Mouse (Mus musculus): ENCODE measurements at regions not wholly inside any gene's neighbourhood (a gene's known extent, or its start where the extent isn't known, plus 50 kb on each side); places are given as distances from the start of the nearest gene placed in this dataset.

DNA sequence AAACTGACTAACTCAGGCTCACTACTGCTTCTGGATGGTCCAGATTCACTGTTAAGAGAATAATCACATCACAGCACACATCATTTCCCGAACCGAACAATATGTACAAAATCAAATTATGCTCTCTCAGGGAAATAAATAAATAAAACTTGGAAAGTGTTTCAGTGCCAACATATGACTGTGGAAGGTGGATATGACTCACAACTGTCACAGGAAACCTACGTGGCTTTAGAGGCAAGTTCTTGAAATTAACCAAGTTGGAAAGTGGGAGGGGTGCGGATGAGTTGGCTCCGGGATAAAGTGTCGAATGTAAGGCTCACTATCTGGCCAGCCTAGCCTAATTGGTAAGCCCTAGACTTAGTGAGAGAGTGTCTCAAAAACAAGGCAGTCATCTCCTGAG, 69.1 kb upstream of the Zdhhc17 start:
- no peak for ATAC-seq (ENCODE audit: insufficient number of reproducible peaks, low FRiP score, low TSS enrichment)

DNA sequence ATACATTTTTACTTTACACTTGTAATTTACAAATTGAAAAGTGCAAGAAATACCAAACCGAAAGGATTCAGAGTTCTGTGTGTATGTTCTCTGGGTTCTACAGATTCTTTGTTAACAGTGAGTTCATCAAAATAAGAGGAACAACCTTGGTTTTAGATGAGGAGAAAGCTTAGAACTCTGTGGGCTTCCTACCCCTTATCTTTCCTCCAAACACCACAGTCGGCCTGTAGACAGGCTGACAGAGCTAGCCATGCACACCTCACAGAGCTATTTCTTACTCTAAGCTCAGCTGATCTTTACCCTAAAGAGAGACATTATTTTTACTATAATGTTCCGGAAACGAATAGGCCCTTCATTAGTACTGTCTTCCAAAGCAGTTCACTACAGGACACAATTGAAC, 67.7 kb upstream of the Zdhhc17 start:
- ATAC-seq (ENCODE audit: insufficient number of reproducible peaks, low FRiP score, low TSS enrichment), result no peak

DNA sequence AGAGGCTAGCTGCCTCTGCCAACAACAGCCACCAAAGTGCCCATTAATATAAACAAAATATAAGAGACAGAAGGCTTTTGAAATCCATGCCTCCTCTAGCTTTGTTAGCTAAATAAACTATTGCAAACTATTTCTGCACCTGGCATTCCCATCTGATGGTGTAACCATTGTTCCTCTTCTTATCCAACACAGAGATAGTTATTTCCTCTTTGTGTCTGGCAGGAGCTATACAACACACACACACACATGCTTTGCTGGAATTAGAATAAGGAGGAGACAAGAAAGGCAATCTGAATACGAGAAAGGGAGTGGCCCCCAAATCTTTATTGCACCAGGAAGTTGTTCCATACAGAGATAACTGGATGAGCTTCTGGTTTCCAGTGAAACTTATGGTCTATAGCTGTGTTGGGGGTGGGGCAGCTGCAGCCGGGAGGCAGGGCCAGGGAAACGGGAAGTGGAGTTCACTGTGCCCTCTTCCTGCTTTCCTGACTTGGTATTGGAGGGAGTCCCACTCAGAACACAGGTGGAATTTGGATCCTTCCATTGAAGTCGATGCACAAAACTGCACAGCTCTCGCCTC, 64.0 kb upstream of the Zdhhc17 start:
- no peak for ATAC-seq (ENCODE audit: insufficient number of reproducible peaks, low FRiP score, low TSS enrichment)

DNA sequence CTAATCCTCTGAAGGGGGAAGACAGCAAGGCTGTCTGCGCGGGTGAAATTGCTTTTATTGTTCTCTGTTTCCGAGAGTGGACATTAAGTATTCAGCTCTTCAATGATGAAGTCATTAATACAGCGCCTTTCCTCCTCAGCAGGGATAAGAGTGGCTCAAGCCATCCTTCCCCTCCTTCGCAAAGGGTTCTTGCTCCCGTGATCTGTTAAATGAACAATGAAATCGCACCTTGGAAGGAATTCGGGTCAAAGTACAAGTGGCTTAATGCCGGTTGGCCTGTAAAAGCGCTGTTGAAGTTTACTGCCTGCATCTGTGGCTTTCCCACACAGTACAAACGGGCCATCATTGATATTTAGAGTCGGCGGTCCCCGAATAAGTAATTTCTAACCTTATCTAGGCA, 63.3 kb upstream of the Zdhhc17 start:
- ATAC-seq (ENCODE audit: insufficient number of reproducible peaks, low FRiP score, low TSS enrichment), result no peak

DNA sequence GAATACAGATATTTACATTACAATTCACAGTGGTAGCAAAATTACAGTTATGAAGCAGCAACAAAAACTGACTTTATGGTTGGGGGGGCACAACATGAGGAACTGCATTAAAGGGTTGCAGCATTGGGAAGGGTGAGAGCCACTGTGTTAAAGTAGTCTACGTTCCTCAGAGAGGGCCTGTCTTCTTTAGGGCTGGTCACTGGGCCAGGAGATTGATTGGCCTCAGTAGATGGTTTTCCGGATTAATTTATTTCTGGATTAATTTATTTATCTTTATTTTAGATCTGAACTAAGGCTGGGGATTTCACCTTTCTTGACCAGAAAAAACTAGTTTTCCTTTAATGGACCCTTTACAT, 62.6 kb upstream of the Zdhhc17 start:
- ATAC-seq (ENCODE audit: insufficient number of reproducible peaks, low FRiP score, low TSS enrichment), result no peak

DNA sequence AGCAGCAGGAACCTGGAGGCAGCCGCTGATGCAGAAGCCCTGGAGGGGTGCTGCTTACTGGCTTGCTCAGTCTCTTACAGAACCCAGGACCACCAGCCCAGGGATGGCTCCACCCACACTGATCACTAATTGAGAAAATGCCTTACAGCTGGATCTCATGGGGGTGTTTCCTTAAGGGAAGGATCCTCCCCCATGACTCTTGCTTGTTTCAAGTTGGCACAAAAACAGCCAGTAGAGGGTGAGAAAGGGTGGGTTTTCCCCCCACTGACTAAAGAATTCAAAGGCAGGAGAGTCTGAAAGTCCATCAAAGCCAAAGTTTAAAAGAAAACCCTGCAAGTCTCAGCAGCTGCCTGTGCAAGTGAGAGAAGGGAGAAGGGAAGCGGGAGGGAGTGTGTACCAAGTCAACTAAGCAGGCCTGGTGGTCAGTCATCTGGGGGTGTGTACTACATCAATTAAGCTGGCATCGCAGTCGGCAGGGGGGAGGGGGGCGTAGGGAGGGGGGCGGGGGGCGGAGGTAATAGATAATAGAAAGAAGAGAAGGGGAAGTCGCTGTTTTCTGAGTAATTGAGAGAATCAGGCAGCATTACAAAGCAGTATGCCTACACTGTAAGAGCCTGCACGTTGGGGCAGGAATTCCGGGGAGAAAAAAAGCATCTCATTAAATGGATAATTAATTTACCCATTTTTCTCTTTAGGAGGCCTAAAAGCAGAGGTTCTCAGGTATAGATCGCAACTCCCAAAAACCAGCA, 62.0 kb upstream of the Zdhhc17 start:
- ATAC-seq (ENCODE audit: insufficient number of reproducible peaks, low FRiP score, low TSS enrichment), result no peak

DNA sequence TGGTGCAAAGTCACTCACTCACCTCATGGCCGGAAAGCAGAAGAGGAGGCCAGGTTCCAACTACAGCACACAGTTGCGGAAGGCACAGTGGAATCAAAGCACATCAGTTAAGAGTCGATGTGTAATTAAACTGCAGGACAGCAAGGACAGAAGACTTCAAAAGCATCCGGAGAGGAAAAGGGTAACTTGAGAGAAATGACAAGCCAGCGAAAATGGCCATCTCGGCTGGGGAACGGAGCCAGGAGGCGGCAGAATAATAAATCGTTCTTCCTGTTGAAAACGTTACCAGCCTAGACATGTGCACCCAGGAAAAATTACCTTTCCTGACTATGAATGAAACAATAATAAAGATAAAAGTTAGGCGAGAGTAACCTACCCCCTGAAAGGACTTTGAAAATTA, 56.2 kb upstream of the Zdhhc17 start:
- ATAC-seq (ENCODE audit: insufficient number of reproducible peaks, low FRiP score, low TSS enrichment), result no peak

DNA sequence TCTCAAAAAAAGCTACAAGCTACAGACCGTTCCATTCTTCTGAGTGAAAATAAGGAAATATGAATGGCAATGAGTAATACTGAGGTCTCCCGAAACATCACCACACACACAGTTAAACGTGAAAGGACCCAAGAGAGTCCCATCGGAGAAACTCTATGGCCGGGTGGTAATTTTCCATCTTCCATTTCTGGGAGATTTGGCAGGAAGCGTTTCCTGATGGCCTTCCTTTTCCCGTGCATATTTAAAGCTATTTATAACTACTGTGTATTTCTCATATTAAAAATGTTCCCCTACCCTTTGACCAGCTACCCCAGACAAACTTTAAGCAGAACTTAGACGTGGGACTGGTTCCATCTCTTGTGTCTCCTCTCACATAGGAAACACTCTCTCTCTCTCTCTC, 50.7 kb upstream of the Zdhhc17 start:
- ATAC-seq (ENCODE audit: insufficient number of reproducible peaks, low FRiP score, low TSS enrichment), result no peak

Data from cerebellum, adult (tissue).